Mouse (Mus musculus) forebrain, embryonic 10.5 days (tissue): Measurements from ENCODE around the gene Aldh3b1. TPM values are rescaled to one million over a fixed set of nuclear protein-coding genes. Genes with fewer than 3 reads are reported as not detected.
A peak's percentile ranks its signal among the peaks of the same experiment; 100 is the strongest.

Source experiments
- DNase-seq: peaks from one replicate; pipeline ENCODE4 v3.0.0-alpha.2; 2017; ENCODE audit warnings: low spot score; ENCODE audit errors: extremely low spot score
- H3K27ac ChIP-seq: fragments of 300-500 bp; sonication (generic); 2 replicates; pipeline ENCODE4 v1.5.1; 2016; ENCODE audit warnings: mild to moderate bottlenecking
- H3K27me3 ChIP-seq: fragments of 300-500 bp; sonication (generic); 2 replicates; pipeline ENCODE4 v1.6.1; 2016; ENCODE audit warnings: mild to moderate bottlenecking; ENCODE audit not compliant: poor library complexity, severe bottlenecking
- H3K36me3 ChIP-seq: fragments of 300-500 bp; sonication (generic); replicated peaks from 2 replicates; pipeline ENCODE4 v1.6.1; 2016; ENCODE audit warnings: mild to moderate bottlenecking, moderate library complexity
- H3K4me1 ChIP-seq: fragments of 300-500 bp; sonication (generic); 2 replicates; pipeline ENCODE4 v1.6.1; 2016
- H3K4me3 ChIP-seq: fragments of 300-500 bp; sonication (generic); 2 replicates; pipeline ENCODE4 v1.5.1; 2016; ENCODE audit warnings: mild to moderate bottlenecking, moderate library complexity
- H3K9me3 ChIP-seq: fragments of 300-500 bp; sonication (generic); 2 replicates; pipeline ENCODE4 v1.6.1; 2016; ENCODE audit warnings: mild to moderate bottlenecking, moderate library complexity
- WGBS: fragments of 180-500 bp; shearing (Covaris S2); methylation state at CpG from one replicate; pipeline ENCODE4 v1.1.7; 2016; 5-methylcytosine and 5-hydroxymethylcytosine counted together
- polyA plus RNA-seq: library from polyadenylated mRNA; unstranded; fragments of >200 nt; fragmentation: Nextera tagmentation; extraction: Ambion mirVana; gene quantifications from 2 replicates; pipeline ENCODE4 v1.2.1, GENCODE M21; 2016

Gene Aldh3b1
- polyA plus RNA-seq, 1 experiment from 2014 or later, result 0.58 TPM

DNA sequence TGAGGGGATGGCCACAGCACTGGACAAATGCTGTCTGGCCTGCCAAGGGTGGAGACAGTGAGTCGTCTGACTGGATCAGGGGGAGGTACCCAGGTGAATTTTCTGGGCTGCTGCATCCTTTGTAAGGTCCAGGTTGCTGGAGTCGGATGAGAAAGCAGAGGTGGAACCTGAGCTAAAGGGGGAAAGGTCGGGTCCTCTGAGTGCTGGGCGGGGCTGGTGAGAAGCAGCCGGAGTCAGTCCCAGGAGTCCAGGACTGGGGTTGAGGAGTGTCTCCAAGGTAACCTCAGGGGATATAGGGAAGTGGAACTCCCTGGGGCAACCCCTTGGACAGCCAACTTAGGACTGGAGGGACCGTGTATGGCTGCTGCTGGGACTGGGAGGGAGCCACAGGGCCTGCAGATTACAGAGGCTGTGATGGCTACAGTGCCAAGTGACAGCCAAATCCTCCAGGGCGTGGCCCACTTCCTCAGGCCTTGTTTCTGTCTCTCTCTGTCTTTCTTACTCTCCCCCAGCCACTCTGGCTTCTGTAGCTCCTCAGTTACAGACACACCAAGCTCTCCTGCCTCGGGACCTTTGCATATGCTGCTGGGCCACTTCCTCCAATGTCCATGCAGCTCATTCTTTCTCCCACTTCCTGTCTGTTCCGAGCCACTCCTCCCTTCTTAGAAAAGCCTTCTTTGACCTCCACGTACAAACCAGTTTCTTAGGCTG, 6.8 kb downstream of the Aldh3b1 start:
- H3K9me3 ChIP-seq, result no peaks in the 10 kb centered on the region
- H3K27me3 ChIP-seq, result no peaks in the 10 kb centered on the region
- H3K27ac ChIP-seq, result peak overlapping the region; percentile 16; the same call in 1 of the 2 replicates
- WGBS, result 58% methylated on average over 10 of the region's 10 CpGs
- no peaks in the 10 kb centered on the region for H3K36me3 ChIP-seq
- peaks cover 26% of the 10 kb centered on the region for H3K4me1 ChIP-seq
- H3K4me3 ChIP-seq, result no peak overlapping the region
- DNase-seq, result no peak

DNA sequence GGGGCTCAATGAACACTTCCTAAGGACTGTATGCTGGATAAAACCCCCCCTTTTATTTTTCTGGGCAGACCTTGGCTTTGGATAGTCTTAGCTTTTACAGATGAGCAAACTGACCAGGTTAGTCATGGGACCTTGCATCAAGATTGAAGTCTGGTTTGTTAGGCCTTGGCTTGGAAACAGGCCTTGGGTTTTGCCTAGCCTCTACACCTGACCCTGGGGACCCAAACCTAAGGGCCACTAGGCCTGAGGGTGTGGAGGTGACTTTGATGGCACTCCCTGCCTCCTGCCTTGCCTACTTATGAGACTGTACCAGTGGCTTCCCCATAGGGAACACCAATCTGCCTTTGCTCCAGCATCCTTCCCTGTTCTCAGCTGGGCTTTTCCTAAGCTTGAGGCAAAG, 9.7 kb downstream of the Aldh3b1 start:
- Histone ChIP-seq H3K9me3 (no peaks in the 10 kb centered on the region), H3K27me3 (no peaks in the 10 kb centered on the region), H3K36me3 (no peaks in the 10 kb centered on the region), H3K27ac (no peak overlapping the region), H3K4me3 (no peak overlapping the region), H3K4me1 (peaks cover 23% of the 10 kb centered on the region)
- DNase-seq, result no peak

DNA sequence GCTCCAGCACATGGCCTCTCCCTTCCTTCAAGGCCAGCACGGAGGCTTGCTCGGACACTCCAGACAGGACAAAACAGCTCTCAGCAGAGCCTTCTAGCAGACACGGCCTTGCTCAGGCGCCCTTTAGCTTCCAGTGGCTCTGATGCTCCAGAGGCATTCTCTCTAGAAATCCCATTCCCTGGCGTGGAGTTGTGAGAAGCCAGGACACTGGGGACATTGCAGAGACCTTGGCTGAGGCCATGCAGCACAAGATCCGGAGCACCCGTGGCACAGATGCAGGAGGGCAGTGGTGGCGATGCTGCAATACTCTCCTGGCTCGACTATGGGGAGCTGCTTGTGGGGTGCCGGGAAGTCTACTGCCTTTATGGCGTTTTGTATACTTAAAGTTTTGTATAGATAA, 12.9 kb downstream of the Aldh3b1 start:
- WGBS, result 80% methylated on average over 11 of the region's 11 CpGs
- no peak overlapping the region for H3K4me3 ChIP-seq
- H3K9me3 ChIP-seq, result no peaks in the 10 kb centered on the region
- H3K27me3 ChIP-seq, result no peaks in the 10 kb centered on the region
- no peak for DNase-seq
- H3K27ac ChIP-seq, result no peak overlapping the region
- peaks cover 21% of the 10 kb centered on the region for H3K4me1 ChIP-seq
- H3K36me3 ChIP-seq, result no peaks in the 10 kb centered on the region

DNA sequence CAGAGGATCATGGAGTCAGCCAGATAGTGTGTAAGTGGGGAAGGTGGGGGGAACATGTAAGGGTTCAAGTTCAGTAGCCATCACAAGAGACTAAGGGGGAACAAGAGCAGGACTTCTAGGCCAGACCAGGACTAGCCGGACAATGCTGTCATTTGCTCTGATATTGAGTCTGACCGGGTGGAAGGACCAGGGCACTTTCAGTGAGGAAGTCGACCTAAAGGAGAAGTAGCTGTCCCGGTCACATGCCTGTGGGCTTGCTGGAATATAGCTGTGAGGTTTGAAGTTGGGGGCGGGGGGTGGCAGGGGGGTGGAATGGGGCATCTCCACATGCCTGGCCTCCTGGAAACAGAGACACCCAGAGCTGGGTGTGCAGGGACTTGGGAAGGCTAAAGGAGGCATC, 15.1 kb downstream of the Aldh3b1 start:
- H3K9me3 ChIP-seq, result no peaks in the 10 kb centered on the region
- DNase-seq, result no peak
- peaks cover 17% of the 10 kb centered on the region for H3K36me3 ChIP-seq
- 89% methylated on average over 5 of the region's 5 CpGs for WGBS
- no peak overlapping the region for H3K4me3 ChIP-seq
- H3K27me3 ChIP-seq, result no peaks in the 10 kb centered on the region
- peaks cover 27% of the 10 kb centered on the region for H3K4me1 ChIP-seq
- H3K27ac ChIP-seq, result no peak overlapping the region

DNA sequence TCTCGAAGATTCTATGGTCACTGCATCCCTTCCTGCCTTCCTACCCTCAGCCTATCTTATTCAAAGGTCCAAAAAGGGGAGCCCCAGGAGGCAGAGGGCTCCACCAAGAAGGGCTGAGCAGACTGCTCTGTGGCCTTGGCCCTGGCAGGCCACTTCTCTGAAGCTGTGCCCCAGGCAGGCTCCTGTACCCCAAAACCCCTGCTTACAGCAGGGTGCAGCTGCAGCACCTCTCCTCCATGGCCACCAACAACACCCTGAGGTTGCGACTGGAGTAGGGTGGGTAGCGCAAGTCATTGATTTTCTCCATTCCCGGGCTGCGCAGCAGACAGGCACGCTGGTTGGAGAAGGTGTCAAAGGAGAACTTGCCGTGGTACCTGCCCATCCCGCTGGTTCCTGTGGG, 15.9 kb downstream of the Aldh3b1 start:
- Histone ChIP-seq H3K27ac (peak overlapping the region; percentile 89), H3K4me1 (peaks cover 25% of the 10 kb centered on the region), H3K4me3 (peak overlapping the region; percentile 62), H3K9me3 (no peaks in the 10 kb centered on the region), H3K27me3 (no peaks in the 10 kb centered on the region), H3K36me3 (peaks cover 26% of the 10 kb centered on the region)
- 87% methylated on average over 8 of the region's 8 CpGs for WGBS
- no peak for DNase-seq

DNA sequence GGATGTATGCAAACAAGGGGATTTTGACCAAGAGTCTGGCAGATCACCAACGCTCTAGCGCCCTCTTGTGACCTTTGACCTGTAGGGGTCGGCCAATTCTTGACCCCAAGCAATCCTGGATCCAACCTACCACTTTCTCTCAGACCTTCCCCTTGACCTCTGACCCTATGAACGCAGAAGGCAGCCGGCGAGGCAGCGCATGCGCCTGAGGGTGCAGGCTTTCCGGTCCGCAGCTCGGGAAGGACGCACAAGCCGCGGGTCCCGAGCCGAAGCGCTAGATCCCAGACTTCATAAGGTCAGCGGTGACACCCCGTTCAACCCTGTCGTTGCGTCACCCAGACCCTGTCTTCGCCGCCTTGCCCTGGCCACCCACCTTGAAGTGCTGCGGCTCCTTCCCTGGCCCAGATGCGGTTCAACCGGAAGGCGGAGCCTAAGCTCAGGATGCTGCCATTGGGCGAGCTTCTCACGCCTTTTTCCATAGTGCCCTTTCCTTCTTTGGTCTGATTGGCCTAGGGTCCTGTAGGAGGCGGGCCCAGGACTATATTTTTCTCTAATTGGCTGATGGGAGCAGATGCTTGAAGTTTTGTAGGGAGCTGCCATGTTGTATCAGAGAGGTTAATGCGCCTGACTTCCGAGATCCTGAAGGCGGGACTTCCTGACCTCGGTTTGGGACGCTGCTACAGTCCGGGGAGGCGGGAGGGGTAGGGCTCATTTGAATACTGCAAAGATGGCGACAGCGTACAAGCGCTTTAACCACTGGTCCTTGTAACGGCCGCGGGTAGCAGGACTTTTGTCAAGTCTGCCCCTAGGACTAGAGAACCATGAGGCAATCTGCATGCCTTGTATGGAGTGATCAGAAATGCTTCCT, 17.0 kb downstream of the Aldh3b1 start, which contains the start of gene Ndufs8:
Gene Ndufs8, minus strand, starts transcription at position 438 of the 868 bp plus-strand sequence.
- H3K27ac ChIP-seq, result peak within 1 kb of the TSS; percentile 89
- H3K4me1 ChIP-seq, result peaks cover 24% of the 10 kb centered on the region
- DNase-seq, result peak; percentile 93
- H3K4me3 ChIP-seq, result peak within 1 kb of the TSS; percentile 62
- no peaks in the 10 kb centered on the region for H3K27me3 ChIP-seq
- H3K9me3 ChIP-seq, result no peaks in the 10 kb centered on the region
- peaks cover 36% of the 10 kb centered on the region for H3K36me3 ChIP-seq
- WGBS, result under 1% methylated on average over 43 of the region's 43 CpGs

DNA sequence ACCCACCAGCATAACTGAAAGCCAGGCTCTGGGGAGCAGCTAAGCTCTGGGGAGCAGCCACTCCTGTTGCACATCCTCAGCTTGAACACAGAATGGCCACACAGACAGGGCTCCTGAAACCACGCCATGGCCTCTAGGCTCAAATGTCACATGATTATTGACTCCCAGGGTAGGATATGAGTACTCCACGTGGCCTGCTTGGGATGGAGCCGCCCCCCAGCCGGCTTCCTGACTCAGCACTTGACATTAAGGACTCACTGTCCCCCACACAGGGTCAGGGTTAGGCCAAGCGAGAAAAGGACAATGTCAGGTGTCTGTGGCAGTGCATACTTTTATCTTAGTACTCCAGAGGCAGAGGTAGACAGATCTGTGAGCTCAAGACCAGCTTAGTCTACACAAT, 19.4 kb downstream of the Aldh3b1 start:
- 85% methylated on average over 5 of the region's 5 CpGs for WGBS

DNA sequence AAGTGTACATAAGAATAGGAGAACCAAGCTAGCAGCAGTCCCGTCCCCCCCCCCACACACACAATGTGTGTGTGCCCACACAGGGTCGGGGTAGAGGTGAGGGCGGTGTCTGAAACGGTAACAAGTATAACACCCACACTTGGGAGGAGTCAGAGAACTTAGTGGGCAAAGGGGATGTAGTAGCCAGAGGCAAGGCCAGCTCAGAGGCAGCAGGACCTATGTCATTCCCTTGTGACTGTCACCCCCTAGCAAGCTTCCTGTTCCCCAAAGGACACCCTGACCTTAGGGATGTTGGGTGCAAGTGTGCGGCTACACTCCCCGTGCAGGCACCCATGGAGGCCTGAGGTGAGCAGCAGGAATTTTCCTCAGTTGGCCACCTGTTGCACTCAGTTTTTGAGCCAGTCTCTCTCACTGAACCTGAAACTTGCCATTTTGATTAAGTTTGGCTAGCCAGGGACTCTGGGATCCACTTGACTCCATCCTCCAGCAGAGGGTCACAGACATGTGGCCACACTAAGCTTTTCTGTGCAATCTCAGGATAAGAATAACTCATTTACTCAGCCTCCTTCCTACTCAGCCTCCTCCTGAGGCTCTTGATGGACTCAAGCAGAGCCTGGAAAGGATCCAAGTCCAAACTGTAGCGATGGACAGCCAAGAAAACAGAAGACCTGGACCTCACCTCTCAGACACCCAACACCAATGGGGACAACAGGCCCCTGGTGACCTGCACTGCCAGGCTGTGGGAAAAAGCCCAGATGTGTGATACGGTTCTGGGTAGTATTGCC, 21.5 kb downstream of the Aldh3b1 start:
- WGBS, result 87% methylated on average over 8 of the region's 8 CpGs
- H3K4me1 ChIP-seq, result peaks cover 57% of the 10 kb centered on the region

More for the DNA sequence above, 19.4 kb downstream of the Aldh3b1 start:
- Histone ChIP-seq H3K4me3 (no peak overlapping the region), H3K36me3 (peaks cover 36% of the 10 kb centered on the region), H3K27me3 (peaks cover 11% of the 10 kb centered on the region), H3K9me3 (no peaks in the 10 kb centered on the region), H3K4me1 (peaks cover 47% of the 10 kb centered on the region), H3K27ac (no peak overlapping the region)
- no peak for DNase-seq

DNA sequence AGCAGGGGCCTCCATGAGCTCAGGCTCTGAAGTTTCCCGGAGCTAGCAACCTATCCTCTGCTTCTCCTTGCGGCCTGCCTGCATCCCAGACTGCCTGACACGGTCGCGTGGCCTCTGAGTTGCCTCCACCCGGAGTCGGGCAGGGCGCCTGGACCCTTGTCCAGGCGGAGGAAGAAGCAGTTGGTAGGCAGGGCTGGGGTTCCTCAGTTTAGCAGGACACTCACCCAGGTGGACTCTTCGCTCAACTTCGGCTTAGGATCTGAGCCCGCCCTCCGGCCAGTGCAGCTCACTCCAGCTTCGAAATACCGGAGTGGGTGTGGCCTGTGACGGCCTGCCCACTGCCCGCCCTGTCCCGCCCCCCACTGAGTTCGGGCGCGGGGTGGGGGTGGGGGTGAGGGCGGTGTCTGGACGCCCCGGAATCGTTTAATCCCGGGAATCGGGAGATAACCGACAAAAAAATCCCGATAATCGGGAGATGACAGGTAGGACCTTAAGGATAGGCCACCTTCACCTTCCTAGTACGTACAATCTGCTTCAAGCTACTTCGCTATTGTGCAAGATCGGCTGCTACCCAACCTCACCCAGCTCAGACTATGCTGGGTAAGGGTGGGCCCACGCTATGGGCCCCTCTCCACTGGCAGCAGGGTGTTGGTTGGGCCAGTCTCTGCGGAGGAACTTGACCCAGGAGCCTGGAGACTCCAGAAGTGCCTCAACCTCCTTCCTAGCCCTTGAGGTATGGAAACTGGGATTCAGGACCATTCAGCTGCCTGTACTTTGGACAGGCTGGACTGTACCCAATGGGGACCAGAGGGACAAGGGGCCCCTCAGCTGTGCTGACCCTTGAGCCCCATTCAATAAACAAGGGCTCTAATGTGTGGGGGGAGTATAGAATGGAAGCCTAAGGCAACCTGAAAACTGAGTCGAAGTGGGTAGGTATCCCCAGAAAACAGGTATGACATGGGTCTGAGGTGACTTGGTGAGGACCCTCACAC, 22.5 kb downstream of the Aldh3b1 start, which contains the start of gene Tcirg1:
Gene Tcirg1, minus strand, starts transcription at position 339 of the 992 bp plus-strand sequence.
- H3K27me3 ChIP-seq, result peaks cover 14% of the 10 kb centered on the region
- peaks cover 51% of the 10 kb centered on the region for H3K36me3 ChIP-seq
- peak; percentile 64 for DNase-seq
- H3K27ac ChIP-seq, result peak within 1 kb of the TSS; percentile 78
- peaks cover 57% of the 10 kb centered on the region for H3K4me1 ChIP-seq
- WGBS, result 6% methylated on average over 36 of the region's 36 CpGs
- peak within 1 kb of the TSS; percentile 59 for H3K4me3 ChIP-seq
- no peaks in the 10 kb centered on the region for H3K9me3 ChIP-seq

More for the DNA sequence above, 21.5 kb downstream of the Aldh3b1 start:
- no peak for DNase-seq
- H3K4me3 ChIP-seq, result no peak overlapping the region
- H3K27me3 ChIP-seq, result peaks cover 14% of the 10 kb centered on the region
- peaks cover 41% of the 10 kb centered on the region for H3K36me3 ChIP-seq
- H3K9me3 ChIP-seq, result no peaks in the 10 kb centered on the region
- no peak overlapping the region for H3K27ac ChIP-seq

DNA sequence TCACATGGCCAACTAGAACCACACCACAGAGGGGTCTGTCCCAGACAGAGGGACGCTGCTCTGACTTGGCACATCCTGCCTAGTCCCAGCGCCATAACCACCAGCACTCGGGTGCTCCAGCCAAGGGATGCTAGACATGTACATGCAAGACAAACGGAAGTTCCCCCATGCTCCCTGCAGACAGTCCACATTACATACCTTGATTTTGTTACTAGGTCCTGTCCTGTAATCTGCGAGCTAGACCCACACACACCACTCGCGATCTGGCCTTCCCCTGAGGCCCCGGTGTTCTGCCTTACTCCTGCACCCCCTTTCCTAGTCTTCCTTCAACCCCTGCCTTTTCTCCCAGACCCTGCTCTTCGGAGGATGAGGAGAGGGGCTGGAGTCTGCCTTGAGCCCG, 23.3 kb downstream of the Aldh3b1 start:
- Histone ChIP-seq H3K27me3 (peaks cover 14% of the 10 kb centered on the region), H3K4me1 (peaks cover 49% of the 10 kb centered on the region), H3K27ac (peak overlapping the region; percentile 78), H3K4me3 (peak overlapping the region; percentile 59), H3K9me3 (no peaks in the 10 kb centered on the region), H3K36me3 (peaks cover 57% of the 10 kb centered on the region)
- no peak for DNase-seq
- 45% methylated on average over 10 of the region's 10 CpGs for WGBS

DNA sequence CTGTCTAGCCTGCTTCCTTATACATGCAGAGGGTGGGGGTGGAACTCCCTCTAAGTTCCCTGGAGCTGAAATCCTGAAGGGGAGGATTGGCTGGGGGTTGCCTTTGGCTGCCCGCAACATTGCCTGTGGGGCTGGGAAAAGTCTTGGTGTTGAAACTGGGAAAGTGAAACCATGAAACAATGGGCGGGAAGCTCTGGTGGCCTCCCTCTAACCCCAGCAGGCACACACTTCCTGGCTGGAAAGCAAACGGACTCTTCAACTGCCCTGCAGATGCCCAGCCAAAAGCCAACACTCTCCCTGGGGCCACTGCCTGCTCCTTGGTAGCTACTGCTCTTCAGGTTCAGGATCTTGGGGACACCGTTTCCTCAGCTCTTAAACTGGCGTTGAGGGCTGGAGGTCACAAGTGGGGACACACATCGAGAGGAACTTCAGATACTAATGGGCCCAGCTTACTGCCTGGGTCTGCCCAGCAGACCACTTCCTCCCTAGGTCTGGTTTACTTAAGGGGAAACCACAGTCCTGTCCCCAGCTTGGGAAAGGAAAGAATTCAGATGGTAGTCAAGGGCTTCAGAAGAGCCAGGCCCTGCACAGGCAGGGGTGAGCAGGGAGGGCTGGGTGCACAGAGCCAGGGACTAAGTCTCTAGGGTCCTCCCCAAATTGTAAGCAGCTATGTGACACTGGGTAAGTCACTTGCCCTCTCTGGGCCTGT, 24.2 kb downstream of the Aldh3b1 start:
- Histone ChIP-seq H3K4me1 (peaks cover 47% of the 10 kb centered on the region), H3K27me3 (peaks cover 14% of the 10 kb centered on the region), H3K4me3 (peak overlapping the region; percentile 59), H3K36me3 (peaks cover 49% of the 10 kb centered on the region), H3K9me3 (no peaks in the 10 kb centered on the region), H3K27ac (peak overlapping the region; percentile 66)
- 41% methylated on average over 6 of the region's 6 CpGs for WGBS
- no peak for DNase-seq
